Comparison of ENCODE assay signal across 15 mouse cellular contexts in genomic region chrX:75814123-75814522, GRCm38 (mm10).
"Had no signal": no experiment of that assay in that cellular context is flagged by ENCODE, and none has a peak within 500 bp of the region (broad histone marks: within the 10 kb centered on the region; RNA-seq: fewer than 3 reads in every experiment).

No protein-coding gene starts in this region.

- H3K9me3 ChIP-seq: limb, embryonic 12.5 days; liver, embryonic 13.5 days; lung, embryonic 15.5 days; megakaryocyte, embryonic 14.5 days; midbrain, embryonic 15.5 days; neural tube, embryonic 12.5 days had no signal

- H3K27me3 ChIP-seq: limb, embryonic 12.5 days; liver, embryonic 13.5 days; lung, embryonic 15.5 days; midbrain, embryonic 15.5 days; neural tube, embryonic 12.5 days had no signal

- H3K4me2 ChIP-seq: limb, embryonic 12.5 days; liver, embryonic 13.5 days; lung, embryonic 15.5 days; midbrain, embryonic 11.5 days; midbrain, embryonic 15.5 days; neural tube, embryonic 12.5 days had no signal

- ATAC-seq: liver, postnatal 0 days; midbrain, embryonic 15.5 days had no signal

- H3K9ac ChIP-seq: limb, embryonic 12.5 days; liver, embryonic 13.5 days; liver, postnatal 0 days; lung, embryonic 15.5 days; midbrain, embryonic 15.5 days; neural tube, embryonic 12.5 days had no signal

- H3K27ac ChIP-seq: kidney, postnatal 0 days; limb, embryonic 12.5 days; liver, embryonic 13.5 days; lung, embryonic 15.5 days; macrophage; midbrain, embryonic 15.5 days; neural tube, embryonic 12.5 days had no signal

- DNase-seq: kidney, adult 9 months; kidney, postnatal 4 days; liver; liver, embryonic 13.5 days; liver, postnatal 0 days; lung, postnatal 14 days; thymus, postnatal 4 days had no signal

- H3K4me3 ChIP-seq: limb, embryonic 12.5 days; liver, embryonic 13.5 days; lung, embryonic 15.5 days; megakaryocyte, embryonic 14.5 days; midbrain, embryonic 15.5 days; neural tube, embryonic 12.5 days had no signal

- H3K4me1 ChIP-seq: limb, embryonic 12.5 days; liver, embryonic 13.5 days; lung, embryonic 15.5 days; megakaryocyte, embryonic 14.5 days; midbrain, embryonic 15.5 days; neural tube, embryonic 12.5 days had no signal

- H3K36me3 ChIP-seq: limb, embryonic 12.5 days; liver, embryonic 13.5 days; lung, embryonic 15.5 days; midbrain, embryonic 15.5 days; neural tube, embryonic 12.5 days had no signal
